ENCODE assay signal across 26 mouse cellular contexts in genomic region chr7:128627723-128628122, GRCm38 (mm10). TPM values are rescaled to one million over a fixed set of nuclear protein-coding genes. Genes with fewer than 3 reads are reported as not detected.
DNase-seq lines count a peak whose midpoint lies in the region; ATAC-seq and TF ChIP-seq lines count a peak whose summit lies in the region.
"Had no signal": no experiment of that assay in that cellular context is flagged by ENCODE, and none has a peak within 500 bp of the region (broad histone marks: within the 10 kb centered on the region; RNA-seq: fewer than 3 reads in every experiment).

No protein-coding gene starts in this region.

- DNase-seq in intestine, embryonic 14.5 days (ENCODE audit: low spot score), result peak; percentile 41
- DNase-seq in kidney, adult 9 months, result peak; percentile 79
- DNase-seq in kidney, postnatal 10 days, result no peak
- DNase-seq in kidney, postnatal 0 days (ENCODE audit: low spot score), result no peak
- DNase-seq in kidney, postnatal 4 days, result no peak
- DNase-seq: adrenal gland, adult 8-10 months; adrenal gland, postnatal 25 days; cerebellum, adult 11-12 months; cerebellum, adult 8-10 months; cerebellum, postnatal 10 days; cerebellum, postnatal 36 days; embryo, embryonic 11 days; gastrocnemius, postnatal 25 days; heart, adult 18-20 months; heart, postnatal 10 days; heart, postnatal 36 days had no signal

- H3K27ac ChIP-seq in intestine, embryonic 14.5 days (ENCODE audit: low read depth), result no peak overlapping the region
- no peak overlapping the region for H3K27ac ChIP-seq in intestine, embryonic 15.5 days
- peak overlapping the region; percentile 77; the same call in 1 of the 2 replicates for H3K27ac ChIP-seq in kidney, postnatal 0 days
- H3K27ac ChIP-seq: embryonic facial prominence, embryonic 10.5 days; embryonic facial prominence, embryonic 13.5 days; forebrain, embryonic 12.5 days; forebrain, embryonic 15.5 days; heart, embryonic 15.5 days; hindbrain, embryonic 10.5 days; hindbrain, embryonic 13.5 days had no signal

- H3K27me3 ChIP-seq in intestine, embryonic 14.5 days (replicated peaks; ENCODE audit: control insufficient read depth, insufficient read depth, low read length), result no peaks in the 10 kb centered on the region
- H3K27me3 ChIP-seq in intestine, embryonic 15.5 days (replicated peaks), result no peaks in the 10 kb centered on the region
- H3K27me3 ChIP-seq in kidney, postnatal 0 days (ENCODE audit: insufficient read depth, low read length), result no peaks in the 10 kb centered on the region
- H3K27me3 ChIP-seq: embryonic facial prominence, embryonic 13.5 days; forebrain, embryonic 12.5 days; forebrain, embryonic 15.5 days; heart, embryonic 12.5 days; heart, embryonic 15.5 days; hindbrain, embryonic 13.5 days had no signal

- H3K4me3 ChIP-seq in intestine, embryonic 14.5 days (ENCODE audit: low read depth, low read length), result no peak overlapping the region
- H3K4me3 ChIP-seq in intestine, embryonic 15.5 days (replicated peaks), result no peak overlapping the region
- no peak overlapping the region for H3K4me3 ChIP-seq in kidney, postnatal 0 days (replicated peaks; ENCODE audit: low read depth, low read length)
- H3K4me3 ChIP-seq: embryonic facial prominence, embryonic 10.5 days; embryonic facial prominence, embryonic 13.5 days; erythroblast, embryonic 14.5 days; forebrain, embryonic 12.5 days; forebrain, embryonic 15.5 days; heart, embryonic 12.5 days; heart, embryonic 15.5 days; hindbrain, embryonic 10.5 days; hindbrain, embryonic 13.5 days had no signal

- H3K9me3 ChIP-seq in intestine, embryonic 14.5 days (ENCODE audit: control insufficient read depth, low read length), result no peaks in the 10 kb centered on the region
- no peaks in the 10 kb centered on the region for H3K9me3 ChIP-seq in intestine, embryonic 15.5 days
- no peaks in the 10 kb centered on the region for H3K9me3 ChIP-seq in kidney, postnatal 0 days (replicated peaks; ENCODE audit: low read length)
- H3K9me3 ChIP-seq: embryonic facial prominence, embryonic 10.5 days; embryonic facial prominence, embryonic 13.5 days; forebrain, embryonic 12.5 days; forebrain, embryonic 15.5 days; heart, embryonic 12.5 days; heart, embryonic 15.5 days; hindbrain, embryonic 10.5 days; hindbrain, embryonic 13.5 days had no signal

- H3K9ac ChIP-seq in intestine, embryonic 14.5 days (ENCODE audit: low read length), result no peak overlapping the region
- no peak overlapping the region for H3K9ac ChIP-seq in intestine, embryonic 15.5 days
- no peak overlapping the region for H3K9ac ChIP-seq in kidney, postnatal 0 days (ENCODE audit: low read depth, low read length)
- H3K9ac ChIP-seq: embryonic facial prominence, embryonic 13.5 days; forebrain, embryonic 12.5 days; forebrain, embryonic 15.5 days; heart, embryonic 12.5 days; heart, embryonic 15.5 days; hindbrain, embryonic 13.5 days had no signal

- ATAC-seq in intestine, embryonic 14.5 days (replicated peaks; ENCODE audit: low FRiP score, low TSS enrichment, low read depth), result no peak
- ATAC-seq in intestine, embryonic 15.5 days, result no peak
- ATAC-seq in kidney, postnatal 0 days (replicated peaks; ENCODE audit: low FRiP score, low read depth), result peak; percentile 63
- ATAC-seq: forebrain, embryonic 15.5 days had no signal

- WGBS in intestine, embryonic 14.5 days, result 80% methylated on average over 1 of the region's 1 CpGs
- 74% methylated on average over 1 of the region's 1 CpGs for WGBS in intestine, embryonic 15.5 days
- WGBS in kidney, postnatal 0 days, result 81% methylated on average over 1 of the region's 1 CpGs

- no peak for TF ChIP-seq CTCF in kidney, postnatal 0 days (IDR thresholded peaks at IDR 0.05; ENCODE audit: low read depth)

- H3K4me2 ChIP-seq in intestine, embryonic 14.5 days (ENCODE audit: low read length), result no peak overlapping the region
- H3K4me2 ChIP-seq in intestine, embryonic 15.5 days (replicated peaks), result no peak overlapping the region
- peak overlapping the region; percentile 23; the same call in 1 of the 2 replicates for H3K4me2 ChIP-seq in kidney, postnatal 0 days (ENCODE audit: low read length)
- H3K4me2 ChIP-seq: embryonic facial prominence, embryonic 13.5 days; forebrain, embryonic 12.5 days; forebrain, embryonic 15.5 days; heart, embryonic 12.5 days; heart, embryonic 15.5 days; hindbrain, embryonic 13.5 days had no signal

- H3K36me3 ChIP-seq in intestine, embryonic 14.5 days (ENCODE audit: control insufficient read depth, insufficient read depth, low read length), result no peaks in the 10 kb centered on the region
- H3K36me3 ChIP-seq in intestine, embryonic 15.5 days, result no peaks in the 10 kb centered on the region
- H3K36me3 ChIP-seq in kidney, postnatal 0 days (ENCODE audit: insufficient read depth, low read length), result 0 out of 2 replicates have a peak, but pooled peaks cover 4% of the 10 kb centered on the region
- H3K36me3 ChIP-seq: embryonic facial prominence, embryonic 10.5 days; embryonic facial prominence, embryonic 13.5 days; forebrain, embryonic 12.5 days; forebrain, embryonic 15.5 days; heart, embryonic 12.5 days; heart, embryonic 15.5 days; hindbrain, embryonic 10.5 days; hindbrain, embryonic 13.5 days had no signal

- no peaks in the 10 kb centered on the region; the same call in 1 of the 2 replicates for H3K4me1 ChIP-seq in intestine, embryonic 14.5 days (replicated peaks; ENCODE audit: control insufficient read depth, insufficient read depth, low read length)
- H3K4me1 ChIP-seq in intestine, embryonic 15.5 days (replicated peaks), result no peaks in the 10 kb centered on the region
- no peaks in the 10 kb centered on the region for H3K4me1 ChIP-seq in kidney, postnatal 0 days (replicated peaks; ENCODE audit: insufficient read depth, low read length)
- H3K4me1 ChIP-seq: embryonic facial prominence, embryonic 13.5 days had no signal

RNA-seq across cellular contexts. Expression of gene Inpp5f, which starts 16.6 kb away (rescaled TPM):
- polyA plus RNA-seq in intestine, embryonic 14.5 days (2014; fragmentation: Nextera tagmentation; extraction: Ambion mirVana), result 33.7 and 33.8 TPM in 2 replicates
- 17.3 and 17.9 TPM in 2 replicates for polyA plus RNA-seq in intestine, embryonic 15.5 days (2015; fragmentation: Nextera tagmentation; extraction: Ambion mirVana)
- polyA plus RNA-seq in kidney, postnatal 0 days (2015; fragmentation: Nextera tagmentation; extraction: Ambion mirVana), result 22.0 and 23.8 TPM in 2 replicates

Comparison
In these comparisons a context has a peak if more than half of its experiments do, and no peak if none do; other contexts are left out.
1. DNase-seq: peak in intestine, embryonic 14.5 days (single experiment) and kidney, adult 9 months (single experiment); none in kidney, postnatal 10 days (single experiment), kidney, postnatal 0 days (single experiment) and kidney, postnatal 4 days (0 of 2).